Mouse (Mus musculus) olfactory bulb, adult 2 months (tissue): ENCODE measurements around the gene Vrk3.

ENCODE experiments used
- CTCF ChIP-seq: fragments of 200-500 bp; IDR thresholded peaks from 2 replicates; pipeline ENCODE4 v1.5.1; 2012; ENCODE audit warnings: low read depth, mild to moderate bottlenecking, low read length, moderate library complexity; ENCODE audit not compliant: insufficient read depth
- POLR2A ChIP-seq: fragments of 200-500 bp; IDR thresholded peaks from 2 replicates; pipeline ENCODE4 v1.6.1; 2012; ENCODE audit warnings: mild to moderate bottlenecking, low read depth, low read length, moderate library complexity; ENCODE audit not compliant: insufficient read depth

DNA sequence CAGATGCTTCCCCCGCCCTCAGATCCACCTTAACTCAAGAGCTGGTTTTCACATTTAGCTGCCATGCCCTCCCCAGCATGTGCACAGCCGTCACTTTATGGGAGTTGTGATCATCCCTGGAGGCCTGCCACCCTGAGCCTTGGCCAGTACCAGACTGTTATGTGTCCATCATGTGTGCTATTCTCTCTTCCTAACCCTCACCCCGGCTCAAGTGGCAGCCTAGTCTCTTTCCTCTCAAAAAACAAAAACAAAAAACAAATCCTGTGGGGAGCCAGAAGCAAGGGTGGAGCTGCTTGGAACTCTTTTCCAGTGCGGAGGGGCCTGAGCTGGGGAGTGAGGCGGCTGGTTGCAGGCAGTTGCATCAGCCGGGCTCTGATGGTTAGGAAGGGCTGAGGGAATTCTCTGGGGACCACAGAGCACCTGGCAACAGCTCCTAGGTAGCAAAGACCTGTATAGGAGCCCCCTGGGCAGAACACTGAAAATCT is 70.6 kb downstream of the Vrk3 start:
- TF ChIP-seq CTCF (no peak), POLR2A (no peak)
